Mouse (Mus musculus) G1E (cell line): ENCODE results near the gene Ptdss2.

Experiments
- CTCF ChIP-seq: IDR thresholded peaks from 2 replicates; pipeline ENCODE4 v1.5.1; 2012; ENCODE audit warnings: low read depth, low read length, inconsistent platforms, mixed read lengths
- GATA1 ChIP-seq: IDR thresholded peaks from 2 replicates; pipeline ENCODE4 v1.6.1; 2012; ENCODE audit warnings: borderline replicate concordance, low read length, inconsistent platforms, mixed read lengths

GRCm38 (mm10) chr7:141088473-141088872 is 33.7 kb upstream of the Ptdss2 start:
- TF ChIP-seq CTCF (no peak), GATA1 (no peak)
